Mouse (Mus musculus): ENCODE results near the gene Wipi1. TPM values are rescaled to one million over a fixed set of nuclear protein-coding genes. Genes with fewer than 3 reads are reported as not detected.
"Not testable (repeated sequence)": the region's sequence is repeated elsewhere in the genome, so short reads cannot be mapped to it uniquely, and the experiment has no call there.

Gene Wipi1
- total RNA-seq (2021) = 100 to 1,000 TPM; 116 TPM

- intact Hi-C loops (cut with DNase I) = loop anchor here (2.0 to 10.0 kb wide), 2 partner anchors 15 to 277 kb away; no protein-coding TSS in a partner anchor
- DNase-seq = peak; percentile 98 to 99
Measured at GRCm38 (mm10) chr11:109611303-109612149, at the start of gene Wipi1. Wipi1 (minus strand) TSS chr11:109611967.

GRCm38 (mm10) chr11:109660526-109660925, 48.8 kb upstream of the Wipi1 start:
- DNase-seq; intact Hi-C loops (cut with DNase I): not testable (repeated sequence)

GRCm38 (mm10) chr11:109656232-109656631, 44.5 kb upstream of the Wipi1 start:
- DNase-seq = no peak
- intact Hi-C loops (cut with DNase I) = no loop called here

GRCm38 (mm10) chr11:109654581-109654980, 42.8 kb upstream of the Wipi1 start:
- intact Hi-C loops (cut with DNase I) = no loop called here
- DNase-seq = no peak

DNA sequence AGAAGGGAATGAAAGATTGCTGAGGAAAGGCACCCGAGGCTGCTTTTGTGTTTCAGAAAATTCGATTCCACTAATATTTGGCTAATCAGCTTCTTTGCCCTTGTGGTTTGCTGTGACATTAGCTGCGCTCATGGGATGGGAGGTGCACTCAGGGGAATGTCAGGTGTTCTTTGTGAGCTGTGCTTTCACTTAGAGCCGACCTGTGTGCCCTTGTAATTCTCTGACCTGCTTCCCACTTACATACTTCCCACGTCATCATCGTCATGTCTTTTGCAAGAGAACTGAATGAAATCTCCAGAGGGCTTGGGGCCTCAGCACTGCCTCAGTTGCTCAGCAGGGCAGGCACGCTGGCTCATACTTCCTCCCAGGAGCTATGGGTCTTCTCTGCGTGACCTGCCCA, 41.4 kb upstream of the Wipi1 start:
- no peak for DNase-seq
- intact Hi-C loops (cut with DNase I) = loop anchor here (1.0 kb wide), 1 partner anchor 14 kb away; no protein-coding TSS in a partner anchor

DNA sequence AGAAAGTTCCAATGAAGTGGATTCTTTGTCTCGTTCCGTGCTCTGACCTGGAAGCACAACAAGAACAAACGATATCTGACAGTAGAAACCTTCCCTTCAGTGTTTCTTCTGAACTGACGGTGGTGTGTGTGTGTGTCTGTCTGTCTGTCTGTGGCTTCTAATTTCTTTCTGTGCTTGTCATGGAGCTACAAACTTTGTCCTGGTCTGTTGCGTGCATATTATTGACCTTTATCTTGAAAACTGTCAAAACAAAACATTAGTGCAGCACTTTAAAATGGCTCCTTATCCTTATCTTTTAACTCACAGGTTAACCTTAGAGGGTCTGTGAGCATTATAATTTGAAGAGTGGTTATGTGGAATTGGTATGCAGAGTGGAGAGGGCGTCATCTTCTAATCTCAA, 40.7 kb upstream of the Wipi1 start:
- intact Hi-C loops (cut with DNase I) = no loop called here
- DNase-seq = no peak

- peak; percentile 37 to 46 for DNase-seq
Measured at GRCm38 (mm10) chr11:109651566-109652024, 39.8 kb upstream of the Wipi1 start.

GRCm38 (mm10) chr11:109650788-109651565, 39.2 kb upstream of the Wipi1 start:
- peak; percentile 94 to 96 for DNase-seq
- intact Hi-C loops (cut with DNase I) = loop anchor here (2.0 kb wide), 1 partner anchor 30 kb away; no protein-coding TSS in a partner anchor

More at GRCm38 (mm10) chr11:109651566-109652024, 39.8 kb upstream of the Wipi1 start:
- intact Hi-C loops (cut with DNase I) = loop anchor here (2.0 kb wide), 1 partner anchor 31 kb away; no protein-coding TSS in a partner anchor

DNA sequence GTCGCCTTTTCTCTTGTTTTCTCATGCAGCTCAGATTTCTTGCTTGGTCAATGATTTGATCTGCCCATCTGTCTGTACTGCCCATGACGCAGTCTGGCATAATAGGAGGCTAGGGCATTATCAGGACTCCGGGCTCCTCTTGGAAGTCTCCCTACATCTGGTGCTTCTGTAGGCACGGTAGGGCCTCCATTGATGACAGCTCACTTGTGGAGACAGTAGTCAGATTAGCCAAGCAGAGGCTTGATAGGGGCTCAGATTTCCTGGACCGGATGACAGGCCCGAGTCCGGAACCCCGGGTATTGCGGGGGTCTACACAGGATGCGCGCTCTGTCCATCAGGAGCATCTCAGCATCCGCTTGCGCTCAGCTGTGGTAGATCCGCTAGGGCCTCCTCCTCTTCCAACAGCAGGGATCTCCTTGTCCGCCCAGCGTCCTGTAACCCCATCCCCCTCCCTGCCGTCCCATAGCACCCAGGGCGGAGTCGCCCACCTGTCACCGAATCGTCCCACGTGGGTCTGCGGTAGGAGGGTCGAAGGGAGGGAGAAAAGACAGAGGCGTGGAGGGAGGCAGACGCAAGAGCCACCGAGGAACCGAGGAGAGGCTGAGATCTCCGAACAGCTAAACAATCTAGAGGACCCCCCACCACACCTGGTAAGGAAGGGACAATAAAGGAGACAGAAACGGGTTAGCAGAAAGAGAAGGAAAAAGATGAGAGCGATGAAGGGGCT, 38.4 kb upstream of the Wipi1 start:
- peak; percentile 73 to 75 for DNase-seq
- intact Hi-C loops (cut with DNase I) = loop anchor here (2.0 kb wide), 1 partner anchor 29 kb away; no protein-coding TSS in a partner anchor

DNA sequence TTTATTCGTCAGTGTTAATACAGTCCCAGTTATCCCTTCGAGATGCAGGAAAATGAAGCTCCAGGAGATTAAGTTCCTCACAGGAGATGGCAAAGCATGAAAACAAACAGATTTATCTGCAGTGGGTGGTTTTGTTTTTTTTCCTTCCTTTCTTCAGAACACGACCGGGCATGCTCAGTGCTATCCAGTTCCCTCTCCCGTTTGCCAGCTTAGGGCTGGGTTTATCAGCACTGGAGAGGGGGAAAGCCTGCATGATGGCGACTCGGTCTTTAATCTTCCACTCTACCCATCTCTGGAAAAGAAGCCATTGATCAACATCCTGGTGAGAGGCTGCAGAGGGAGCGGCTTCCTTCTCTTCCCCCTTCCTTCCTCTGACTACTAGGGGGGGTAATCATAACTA, 37.4 kb upstream of the Wipi1 start, which contains the start of gene Prkar1a:
Prkar1a (plus strand) TSS at position 200 of the 400 bp plus-strand sequence.
- intact Hi-C loops (cut with DNase I) = no loop called here
- DNase-seq = no peak

- intact Hi-C loops (cut with DNase I) = no loop called here
- DNase-seq = peak; percentile 50 to 56
Measured at GRCm38 (mm10) chr11:109648510-109648909, 36.7 kb upstream of the Wipi1 start.

- intact Hi-C loops (cut with DNase I) = no loop called here
- peak; percentile 50 to 63 for DNase-seq
Measured at GRCm38 (mm10) chr11:109641498-109642222, 29.9 kb upstream of the Wipi1 start.

DNA sequence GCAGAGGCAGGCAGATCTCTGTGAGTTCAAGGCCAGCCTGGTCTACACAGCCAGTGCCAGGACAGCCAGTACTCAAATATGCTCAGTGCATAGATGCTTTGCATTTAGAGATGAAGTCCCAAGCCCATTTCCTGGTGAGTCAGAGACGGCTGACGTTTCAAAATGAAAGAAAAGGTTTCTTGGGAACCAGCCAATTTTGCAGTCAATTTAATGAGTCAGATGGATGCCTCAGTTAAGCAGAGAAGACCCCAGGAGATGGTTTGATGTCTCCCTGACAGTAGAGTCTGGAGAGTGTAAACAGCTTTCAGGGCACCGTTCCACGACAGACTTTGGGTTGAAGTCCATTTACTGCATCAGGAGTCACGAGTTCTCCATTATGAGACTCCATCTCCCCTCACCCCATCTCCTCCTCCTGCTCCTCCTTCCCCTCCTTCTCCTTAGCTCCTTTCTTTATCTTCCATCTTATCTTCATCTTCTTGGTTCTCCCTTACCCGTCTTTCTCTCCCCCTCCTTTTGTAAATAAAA, 24.2 kb upstream of the Wipi1 start:
- DNase-seq = no peak
- intact Hi-C loops (cut with DNase I) = no loop called here

DNA sequence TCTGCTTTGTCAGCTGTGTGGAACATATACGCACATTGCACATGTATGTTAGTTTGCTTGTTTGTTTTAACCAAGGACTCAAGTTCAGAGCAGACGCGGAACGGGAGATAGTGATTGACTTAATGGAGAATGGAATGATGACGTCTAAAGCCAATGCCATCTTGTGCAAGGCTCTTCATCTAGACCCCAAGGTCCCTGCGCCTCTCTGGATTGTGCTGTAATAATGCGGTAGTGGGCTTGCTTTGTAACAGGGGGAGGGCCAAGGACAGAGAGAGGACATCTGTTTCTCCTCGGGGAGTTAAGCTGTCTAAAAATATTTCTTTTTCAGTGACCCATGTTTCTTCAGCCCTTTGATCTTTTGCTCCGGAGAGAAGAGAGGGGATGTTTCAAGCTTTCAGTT, 23.2 kb upstream of the Wipi1 start:
- intact Hi-C loops (cut with DNase I) = no loop called here
- no peak for DNase-seq

DNA sequence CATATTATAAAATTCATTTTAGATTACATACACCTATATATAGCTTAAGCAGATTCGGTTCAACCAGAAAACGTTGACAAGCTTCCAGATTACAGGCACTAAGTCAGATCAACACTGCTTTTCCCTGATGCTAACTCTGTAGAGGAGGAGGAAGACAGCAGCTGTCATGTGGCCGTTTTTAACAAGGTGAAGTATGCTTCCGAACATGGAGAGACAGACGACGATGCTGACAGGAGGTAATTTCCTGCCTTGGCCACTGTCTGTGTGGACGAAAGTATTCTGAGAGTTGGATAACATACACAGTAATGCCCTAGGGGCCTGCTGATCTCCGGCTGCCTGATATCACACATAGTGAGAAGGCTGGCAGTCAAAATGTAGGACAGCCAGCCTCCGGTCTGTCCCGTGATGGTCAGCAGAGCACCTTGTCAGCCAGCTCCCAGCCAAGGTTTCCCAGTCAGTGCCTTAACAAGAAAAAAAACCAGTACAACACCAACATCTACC, 17.3 kb upstream of the Wipi1 start:
- intact Hi-C loops (cut with DNase I) = no loop called here
- peak; percentile 41 to 50 for DNase-seq

DNA sequence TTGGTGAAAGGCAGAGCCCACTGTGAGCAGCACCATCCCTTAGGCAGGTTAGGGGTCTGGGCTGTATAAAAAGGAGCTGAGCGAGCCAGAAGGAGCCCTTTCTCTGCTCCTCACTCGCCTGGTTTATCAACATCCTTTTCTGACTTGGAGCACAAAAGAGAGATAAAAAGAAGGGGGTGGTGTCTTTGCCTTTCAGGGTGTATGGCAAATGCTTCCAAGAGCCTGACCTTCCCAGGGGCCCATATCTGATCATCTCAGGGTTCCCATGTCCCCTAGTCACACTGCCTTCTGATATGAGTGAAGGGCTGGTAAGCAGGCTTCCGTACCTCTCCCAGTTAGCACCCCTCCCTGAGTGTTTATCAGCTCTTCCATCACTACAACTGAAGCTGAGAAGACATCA, 16.3 kb upstream of the Wipi1 start:
- intact Hi-C loops (cut with DNase I) = no loop called here

GRCm38 (mm10) chr11:109627648-109628047, 15.9 kb upstream of the Wipi1 start:
- no peak for DNase-seq
- intact Hi-C loops (cut with DNase I) = no loop called here

More for the DNA sequence above, 16.3 kb upstream of the Wipi1 start:
- DNase-seq = no peak

DNA sequence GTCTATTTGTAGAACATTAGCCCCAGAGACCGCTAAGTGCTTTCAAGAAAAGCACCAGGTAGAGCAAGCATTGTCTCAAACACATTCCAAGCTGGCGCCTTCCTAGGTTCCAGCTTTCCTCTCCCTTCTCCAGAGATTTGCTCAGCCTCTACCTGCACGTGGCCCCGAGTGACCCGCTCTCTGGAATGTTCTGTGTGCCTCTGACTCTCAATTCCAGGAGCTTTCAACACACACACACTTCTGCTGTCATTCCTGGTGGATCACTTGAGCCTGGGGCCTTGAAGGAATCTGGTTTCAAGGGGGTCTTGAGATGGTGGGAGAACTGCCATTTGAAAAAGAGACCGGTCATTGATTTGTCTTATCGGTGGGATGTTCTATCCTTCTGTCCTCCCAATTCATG, 11.5 kb upstream of the Wipi1 start:
- DNase-seq = no peak
- intact Hi-C loops (cut with DNase I) = no loop called here

DNA sequence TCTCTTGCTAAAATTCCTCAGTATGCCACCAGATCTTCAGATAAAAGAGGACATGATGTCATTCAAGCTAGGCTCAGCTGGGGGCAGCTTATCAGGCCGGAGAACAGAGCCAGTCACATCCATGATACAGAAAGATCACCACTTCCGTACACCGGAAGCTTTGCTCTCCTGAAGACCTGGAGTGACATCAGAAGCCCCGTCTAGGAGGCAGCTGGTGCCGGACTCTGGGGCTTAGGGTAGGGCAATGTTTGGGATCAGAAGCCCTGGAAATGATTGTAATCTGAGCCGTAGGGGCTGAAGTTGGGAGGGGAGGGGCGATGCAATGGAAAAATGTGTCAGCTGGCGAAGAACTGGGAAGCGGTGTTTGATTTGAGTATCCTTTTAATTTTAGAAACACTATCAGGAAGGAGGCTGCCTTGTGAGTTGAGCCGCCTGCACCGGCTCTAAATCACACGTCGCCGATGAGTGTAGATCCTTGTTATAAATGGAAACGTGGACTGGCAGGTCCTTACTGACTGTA, 10.8 kb upstream of the Wipi1 start:
- intact Hi-C loops (cut with DNase I) = no loop called here
- DNase-seq = peak; percentile 37 to 52
